Mouse (Mus musculus) MEL (cell line): ENCODE results near the gene Rab11fip3.

Source experiments
- CTCF ChIP-seq, 3 experiments: IDR thresholded peaks in 2 of 3; conservative IDR thresholded peaks in 1 of 3; 2 replicates each; pipeline ENCODE4 v1.5.1; 2011 to 2012; ENCODE audit warnings: low read length in 3 of 3, low read depth in 2 of 3, mild to moderate bottlenecking in 2 of 3, improper control_type of control experiment in 1 of 3, inconsistent platforms in 1 of 3, mixed read lengths in 1 of 3, moderate library complexity in 1 of 3; ENCODE audit not compliant: control insufficient read depth in 1 of 3, insufficient read depth in 1 of 3, poor library complexity in 1 of 3, severe bottlenecking in 1 of 3
- E2F4 ChIP-seq: IDR thresholded peaks from 2 replicates; pipeline ENCODE4 v1.6.1; 2011; ENCODE audit warnings: low read depth, low read length, improper control_type of control experiment, borderline replicate concordance
- RAD21 ChIP-seq: IDR thresholded peaks from 2 replicates; pipeline ENCODE4 v1.6.1; 2011; ENCODE audit warnings: mild to moderate bottlenecking, low read depth, low read length, improper control_type of control experiment

- no peak for TF ChIP-seq RAD21
- no peak for TF ChIP-seq E2F4
- no peak for TF ChIP-seq CTCF (IDR thresholded peaks at IDR 0.05 in 2 of 3, conservative IDR thresholded peaks at IDR 0.05 in 1 of 3; ENCODE audit: control insufficient read depth in 1 of 3, insufficient read depth in 1 of 3, low read depth in 2 of 3, low read length in 3 of 3, poor library complexity in 1 of 3, severe bottlenecking in 1 of 3)
Measured at GRCm38 (mm10) chr17:26112751-26113150, 43.4 kb upstream of the Rab11fip3 start.
